17 mouse cellular contexts compared by ENCODE assay signal in the genomic region with DNA sequence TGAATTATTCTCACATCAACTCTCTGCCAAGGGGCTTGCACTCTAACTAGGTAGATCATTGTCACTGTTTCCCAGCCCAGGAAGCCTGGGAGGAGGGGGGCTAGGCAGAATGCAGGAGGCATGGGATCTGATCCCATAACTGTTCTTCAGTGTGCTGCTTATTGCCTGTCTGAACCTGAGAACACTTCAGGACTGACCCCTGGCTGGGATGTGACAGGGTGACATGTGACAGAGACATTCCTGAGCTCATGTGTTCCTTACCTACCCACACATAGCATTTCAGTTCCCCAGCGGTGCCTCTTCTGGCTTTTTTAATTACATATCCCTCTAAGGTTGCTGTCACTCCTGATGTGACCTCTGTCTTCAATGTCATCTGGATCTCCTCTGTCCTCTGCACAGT. TPM values are rescaled to one million over a fixed set of nuclear protein-coding genes. Genes with fewer than 3 reads are reported as not detected.
DNase-seq lines count a peak whose midpoint lies in the region; ATAC-seq lines count a peak whose summit lies in the region.
"Had no signal": no experiment of that assay in that cellular context is flagged by ENCODE, and none has a peak within 500 bp of the region (broad histone marks: within the 10 kb centered on the region; RNA-seq: fewer than 3 reads in every experiment).

No protein-coding gene starts in this region.

- no peak overlapping the region for H3K4me3 ChIP-seq in heart, embryonic 12.5 days
- no peak overlapping the region for H3K4me3 ChIP-seq in kidney, embryonic 15.5 days (replicated peaks)
- H3K4me3 ChIP-seq in embryonic facial prominence, embryonic 11.5 days (ENCODE audit: low read depth, low read length), result no peak overlapping the region
- no peak overlapping the region for H3K4me3 ChIP-seq in limb, embryonic 10.5 days
- H3K4me3 ChIP-seq: embryonic facial prominence, embryonic 12.5 days; hindbrain, embryonic 13.5 days had no signal

- WGBS in heart, embryonic 12.5 days, result 32% methylated on average over 1 of the region's 1 CpGs
- WGBS in kidney, embryonic 15.5 days, result 44% methylated on average over 1 of the region's 1 CpGs
- WGBS in embryonic facial prominence, embryonic 11.5 days, result 38% methylated on average over 1 of the region's 1 CpGs
- 30% methylated on average over 1 of the region's 1 CpGs for WGBS in limb, embryonic 10.5 days

- H3K9ac ChIP-seq in heart, embryonic 12.5 days, result no peak overlapping the region
- H3K9ac ChIP-seq in kidney, embryonic 15.5 days, result no peak overlapping the region
- no peak overlapping the region for H3K9ac ChIP-seq in embryonic facial prominence, embryonic 11.5 days (replicated peaks; ENCODE audit: low read length)
- H3K9ac ChIP-seq: embryonic facial prominence, embryonic 12.5 days; hindbrain, embryonic 13.5 days had no signal

- H3K27ac ChIP-seq in heart, embryonic 12.5 days (ENCODE audit: poor library complexity, severe bottlenecking), result peak overlapping the region; percentile 80
- H3K27ac ChIP-seq in kidney, embryonic 15.5 days, result peak overlapping the region; percentile 64
- no peak overlapping the region for H3K27ac ChIP-seq in embryonic facial prominence, embryonic 11.5 days (replicated peaks; ENCODE audit: low read depth, low read length)
- peak overlapping the region; percentile 25; the same call in 1 of the 2 replicates for H3K27ac ChIP-seq in limb, embryonic 10.5 days
- H3K27ac ChIP-seq: embryonic facial prominence, embryonic 12.5 days; hindbrain, embryonic 13.5 days had no signal

- peaks cover 63% of the 10 kb centered on the region for H3K4me1 ChIP-seq in heart, embryonic 12.5 days (replicated peaks)
- H3K4me1 ChIP-seq in kidney, embryonic 15.5 days, result peaks cover 60% of the 10 kb centered on the region
- no peaks in the 10 kb centered on the region for H3K4me1 ChIP-seq in embryonic facial prominence, embryonic 11.5 days (ENCODE audit: control insufficient read depth, insufficient read depth, low read length)
- peaks cover 37% of the 10 kb centered on the region for H3K4me1 ChIP-seq in limb, embryonic 10.5 days

- no peak for DNase-seq in heart, postnatal 36 days
- no peak for DNase-seq in kidney, adult 11 months
- DNase-seq in embryonic facial prominence, embryonic 11.5 days (ENCODE audit: low spot score), result no peak
- no peak for DNase-seq in limb, embryonic 10.5 days (ENCODE audit: low spot score)
- no peak for DNase-seq in urinary bladder, postnatal 14 days (ENCODE audit: low spot score)
- DNase-seq: adrenal gland, adult 2 months; cerebellum, adult 11-12 months; cerebellum, postnatal 36 days; kidney, adult 9 months; lung, adult 18-20 months; lung, postnatal 36 days; right cerebral cortex, postnatal 4 days had no signal

- H3K36me3 ChIP-seq in heart, embryonic 12.5 days, result peaks cover 26% of the 10 kb centered on the region; the same call in 1 of the 2 replicates
- H3K36me3 ChIP-seq in kidney, embryonic 15.5 days, result no peaks in the 10 kb centered on the region
- no peaks in the 10 kb centered on the region for H3K36me3 ChIP-seq in embryonic facial prominence, embryonic 11.5 days (replicated peaks; ENCODE audit: control insufficient read depth, insufficient read depth, low read depth, low read length)
- H3K36me3 ChIP-seq in limb, embryonic 10.5 days, result no peaks in the 10 kb centered on the region
- H3K36me3 ChIP-seq: embryonic facial prominence, embryonic 12.5 days; G1E; hindbrain, embryonic 13.5 days had no signal

- H3K9me3 ChIP-seq in heart, embryonic 12.5 days (replicated peaks), result no peaks in the 10 kb centered on the region
- no peaks in the 10 kb centered on the region for H3K9me3 ChIP-seq in kidney, embryonic 15.5 days (replicated peaks)
- no peaks in the 10 kb centered on the region for H3K9me3 ChIP-seq in embryonic facial prominence, embryonic 11.5 days (replicated peaks; ENCODE audit: control insufficient read depth, low read length)
- H3K9me3 ChIP-seq in limb, embryonic 10.5 days (replicated peaks), result no peaks in the 10 kb centered on the region
- H3K9me3 ChIP-seq: embryonic facial prominence, embryonic 12.5 days; G1E; hindbrain, embryonic 13.5 days had no signal

- intact Hi-C loops in heart, postnatal 36 days (cut with DNase I), result no loop called here

- ATAC-seq in heart, embryonic 12.5 days (ENCODE audit: insufficient number of reproducible peaks, low FRiP score), result peak; percentile 67; the same call in 1 of the 2 replicates
- 0 out of 2 replicates have a peak, but pooled peaks have one; percentile 23 for ATAC-seq in kidney, embryonic 15.5 days (replicated peaks; ENCODE audit: low FRiP score)
- 0 out of 2 replicates have a peak, but pooled peaks have one; percentile 2 for ATAC-seq in embryonic facial prominence, embryonic 11.5 days (replicated peaks; ENCODE audit: insufficient number of reproducible peaks, low FRiP score, low TSS enrichment, low read depth)

- H3K27me3 ChIP-seq in heart, embryonic 12.5 days (replicated peaks), result no peaks in the 10 kb centered on the region
- H3K27me3 ChIP-seq in kidney, embryonic 15.5 days, result no peaks in the 10 kb centered on the region
- H3K27me3 ChIP-seq in embryonic facial prominence, embryonic 11.5 days (ENCODE audit: control insufficient read depth, insufficient read depth, low read length), result no peaks in the 10 kb centered on the region
- H3K27me3 ChIP-seq in limb, embryonic 10.5 days (ENCODE audit: low read depth, poor library complexity, severe bottlenecking), result no peaks in the 10 kb centered on the region
- H3K27me3 ChIP-seq: embryonic facial prominence, embryonic 12.5 days; hindbrain, embryonic 13.5 days had no signal

- H3K4me2 ChIP-seq in heart, embryonic 12.5 days, result no peak overlapping the region
- H3K4me2 ChIP-seq in kidney, embryonic 15.5 days, result no peak overlapping the region
- H3K4me2 ChIP-seq in embryonic facial prominence, embryonic 11.5 days (ENCODE audit: low read depth, low read length), result no peak overlapping the region
- H3K4me2 ChIP-seq: embryonic facial prominence, embryonic 12.5 days; hindbrain, embryonic 13.5 days had no signal

RNA-seq across cellular contexts. Expression of a gene that starts 49.5 kb away (rescaled TPM):
- 257 and 286 TPM in 2 replicates for polyA plus RNA-seq in heart, embryonic 12.5 days (2016; fragmentation: Nextera tagmentation; extraction: Ambion mirVana)
- 1 to 10 TPM; 7.2 to 8.4 TPM for total RNA-seq in heart, postnatal 36 days (2021)
- 99.2 and 114 TPM in 2 replicates for polyA plus RNA-seq in kidney, embryonic 15.5 days (2015; fragmentation: Nextera tagmentation; extraction: Ambion mirVana)
- polyA plus RNA-seq in embryonic facial prominence, embryonic 11.5 days (2014; fragmentation: Nextera tagmentation; extraction: Ambion mirVana), result 136 and 141 TPM in 2 replicates
- polyA plus RNA-seq in limb, embryonic 10.5 days (2016; fragmentation: Nextera tagmentation; extraction: Ambion mirVana), result 37.3 and 42.6 TPM in 2 replicates

Comparison
In these comparisons a context has a peak if more than half of its experiments do, and no peak if none do; other contexts are left out.
1. ATAC-seq: peak in every context shown above with its lines; median percentile 67 in heart, embryonic 12.5 days; 23 in kidney, embryonic 15.5 days; 2 in embryonic facial prominence, embryonic 11.5 days.